Mouse (Mus musculus) testis, adult 2 months (tissue): ENCODE data around the gene Heatr6. TPM values are rescaled to one million over a fixed set of nuclear protein-coding genes. Genes with fewer than 3 reads are reported as not detected.

ENCODE experiments used
- H3K27ac ChIP-seq: fragments of 200-500 bp; 2 replicates; pipeline ENCODE4 v1.5.1; 2012; ENCODE audit warnings: low read depth, low read length; ENCODE audit not compliant: control insufficient read depth, insufficient read depth
- H3K27me3 ChIP-seq: fragments of 200-500 bp; 2 replicates; pipeline ENCODE4 v1.6.1; 2012; ENCODE audit warnings: mild to moderate bottlenecking, low read length, moderate library complexity; ENCODE audit not compliant: control insufficient read depth, insufficient read depth
- H3K36me3 ChIP-seq: fragments of 200-500 bp; 2 replicates; pipeline ENCODE4 v1.6.1; 2012; ENCODE audit warnings: mild to moderate bottlenecking, low read length; ENCODE audit not compliant: control insufficient read depth, insufficient read depth
- H3K4me1 ChIP-seq: fragments of 200-500 bp; 2 replicates; pipeline ENCODE4 v1.6.1; 2012; ENCODE audit warnings: low read length; ENCODE audit not compliant: control insufficient read depth, insufficient read depth
- H3K4me3 ChIP-seq: fragments of 200-500 bp; 2 replicates; pipeline ENCODE4 v1.5.1; 2012; ENCODE audit warnings: low read depth, mild to moderate bottlenecking, low read length, moderate library complexity, mixed read lengths; ENCODE audit not compliant: control insufficient read depth
- CTCF ChIP-seq: fragments of 200-500 bp; IDR thresholded peaks from 2 replicates; pipeline ENCODE4 v1.5.1; 2012; ENCODE audit warnings: low read depth, mild to moderate bottlenecking, inconsistent platforms, low read length, moderate library complexity; ENCODE audit not compliant: control insufficient read depth, insufficient read depth, insufficient replicate concordance
- POLR2A ChIP-seq: fragments of 200-500 bp; IDR thresholded peaks from 2 replicates; pipeline ENCODE4 v1.6.1; 2012; ENCODE audit warnings: low read depth, mild to moderate bottlenecking, inconsistent platforms, low read length, moderate library complexity; ENCODE audit not compliant: control insufficient read depth
- polyA plus RNA-seq: library from polyadenylated mRNA; depleted of rRNA; stranded (reverse); fragments of >200 nt; gene quantifications from 2 replicates; pipeline ENCODE4 v1.2.3, GENCODE M21; 2012

Heatr6 gene
- polyA plus RNA-seq, 1 experiment: 6.1 TPM

DNA sequence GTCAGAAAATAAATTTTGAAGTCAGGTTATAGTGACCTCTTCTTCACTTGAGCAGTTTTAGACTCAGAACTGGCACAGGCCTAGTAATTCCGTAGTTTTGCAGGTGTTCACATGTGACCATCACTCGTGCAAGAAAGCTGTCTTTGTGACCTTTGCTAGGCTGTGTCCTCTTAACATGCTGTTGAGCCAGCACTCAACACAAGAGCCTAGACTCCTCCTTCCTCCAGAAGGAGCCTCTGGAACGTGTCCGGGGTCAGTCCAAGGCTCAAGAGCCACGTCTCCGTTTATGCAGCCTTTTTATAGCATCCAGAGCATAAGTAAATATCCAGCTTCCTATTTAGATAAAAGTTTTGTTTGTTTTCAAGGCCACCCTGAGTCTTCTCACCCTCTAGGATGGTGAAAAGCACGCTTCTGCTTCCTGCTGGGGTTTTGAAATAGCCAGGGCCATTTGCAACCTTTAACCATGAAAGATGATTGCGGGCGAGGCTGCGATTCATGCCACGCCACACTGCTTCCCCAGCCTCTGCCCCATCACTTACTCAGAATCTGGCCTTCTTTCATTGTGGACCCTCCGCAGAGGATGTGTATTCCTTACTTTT is 38.9 kb downstream of the Heatr6 start:
- TF ChIP-seq CTCF (no peak), POLR2A (no peak)
- Histone ChIP-seq H3K4me1 (no peaks in the 10 kb centered on the region), H3K36me3 (no peaks in the 10 kb centered on the region), H3K4me3 (no peak overlapping the region), H3K27ac (no peak overlapping the region), H3K27me3 (no peaks in the 10 kb centered on the region)

DNA sequence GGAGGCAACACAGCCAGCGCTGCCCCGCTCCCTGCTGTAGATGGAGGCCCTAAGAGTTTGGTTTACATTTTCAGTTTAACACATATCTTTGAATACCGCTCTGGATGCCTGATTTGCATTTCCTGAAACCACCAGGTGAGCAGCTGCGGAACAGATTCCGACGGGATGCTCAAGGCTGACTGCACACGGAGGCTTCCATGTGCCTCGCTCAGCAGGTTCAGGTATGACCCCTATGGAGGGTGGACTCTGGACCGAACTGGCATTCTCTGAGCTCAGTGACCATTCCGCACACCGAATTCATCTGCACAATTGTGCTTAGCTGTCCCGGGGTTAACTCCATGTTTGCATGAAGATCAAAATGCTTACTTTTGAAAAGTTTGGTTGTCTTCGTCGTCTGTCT is 39.8 kb downstream of the Heatr6 start:
- no peak overlapping the region for H3K4me3 ChIP-seq
- H3K4me1 ChIP-seq: no peaks in the 10 kb centered on the region
- no peak for TF ChIP-seq POLR2A
- no peak for TF ChIP-seq CTCF
- H3K36me3 ChIP-seq: no peaks in the 10 kb centered on the region
- H3K27ac ChIP-seq: no peak overlapping the region
- no peaks in the 10 kb centered on the region for H3K27me3 ChIP-seq

DNA sequence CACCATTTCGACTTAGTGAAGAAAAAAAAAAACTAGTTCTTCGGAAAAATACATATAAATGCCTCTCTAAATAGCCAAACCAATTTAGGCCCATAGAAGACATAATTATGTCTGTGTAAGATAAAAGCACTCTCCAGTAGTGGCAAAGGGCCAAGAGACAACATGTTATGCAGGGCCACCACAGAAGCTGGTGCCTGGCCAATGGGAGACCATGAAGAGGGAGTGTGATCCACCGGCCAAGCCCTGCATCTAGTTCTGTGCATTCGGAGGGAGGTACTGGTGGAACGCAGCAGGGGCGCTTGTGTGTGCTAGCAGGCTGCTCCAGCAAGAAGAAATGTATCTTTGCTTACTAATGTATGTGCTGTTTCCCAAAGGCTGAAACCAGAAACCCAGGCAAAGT is 42.6 kb downstream of the Heatr6 start:
- H3K4me1 ChIP-seq: peaks cover 3% of the 10 kb centered on the region
- H3K36me3 ChIP-seq: no peaks in the 10 kb centered on the region
- H3K27ac ChIP-seq: no peak overlapping the region
- H3K27me3 ChIP-seq: no peaks in the 10 kb centered on the region
- no peak overlapping the region for H3K4me3 ChIP-seq
- no peak for TF ChIP-seq POLR2A
- TF ChIP-seq CTCF: no peak

DNA sequence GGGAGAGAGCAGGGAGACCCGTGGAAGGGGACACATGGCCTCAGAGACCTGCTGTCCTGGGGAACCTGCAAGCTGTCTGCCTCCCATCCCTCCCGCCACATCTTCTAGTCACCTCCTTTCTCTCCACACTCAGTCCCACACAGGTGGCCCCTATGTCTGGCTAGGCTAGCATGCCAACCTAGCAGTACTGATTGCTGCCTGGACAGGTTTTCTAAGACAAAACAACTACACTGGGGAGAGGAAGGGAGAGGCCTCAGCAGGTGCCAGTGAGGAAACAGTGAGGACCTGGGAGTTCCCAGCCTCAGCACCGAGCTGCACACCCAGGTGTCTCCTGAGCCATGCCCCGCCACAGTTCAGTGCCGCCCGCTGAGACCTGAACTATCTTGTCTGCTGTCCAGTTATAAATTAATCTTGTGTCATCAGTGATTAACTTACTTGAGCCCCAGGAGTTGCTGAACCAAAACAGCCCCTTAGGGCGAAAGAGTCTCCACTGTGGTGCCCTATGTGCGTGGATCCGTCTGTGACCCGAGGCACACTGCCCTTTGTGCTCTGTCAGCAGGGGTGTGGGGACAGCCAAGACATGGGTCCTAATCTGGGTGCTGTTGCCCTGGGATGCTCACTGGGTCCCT is 43.6 kb downstream of the Heatr6 start:
- Histone ChIP-seq H3K27me3 (no peaks in the 10 kb centered on the region), H3K4me3 (no peak overlapping the region), H3K27ac (no peak overlapping the region), H3K4me1 (peaks cover 3% of the 10 kb centered on the region), H3K36me3 (no peaks in the 10 kb centered on the region)
- TF ChIP-seq POLR2A (no peak), CTCF (no peak)

DNA sequence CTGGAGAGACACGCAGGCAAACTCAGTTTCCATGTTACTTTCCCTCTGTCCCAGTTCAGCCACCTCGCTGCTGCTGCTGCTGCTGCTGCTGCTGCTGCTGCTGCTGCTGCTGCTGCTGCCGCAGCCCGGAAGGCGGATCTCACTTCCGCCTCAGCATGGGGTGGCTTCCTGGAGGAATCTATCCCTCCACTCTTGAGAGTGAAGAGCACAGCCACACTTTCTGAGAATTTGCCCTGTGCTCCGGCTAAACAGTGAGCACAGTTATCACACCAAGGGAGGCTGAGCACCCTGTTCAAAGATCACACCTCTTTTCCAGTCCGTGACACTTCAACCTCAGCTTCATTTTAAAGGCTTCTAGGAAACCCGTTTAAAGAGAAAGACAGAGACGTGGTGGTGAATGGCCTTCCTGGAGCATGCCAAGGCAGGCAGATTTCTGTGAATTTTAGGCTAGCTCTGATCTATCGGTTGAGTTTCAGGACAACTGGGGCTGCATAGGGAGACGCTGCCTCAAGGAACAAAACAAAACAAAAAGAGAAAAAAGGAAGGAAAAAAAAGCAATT is 46.5 kb downstream of the Heatr6 start:
- H3K4me3 ChIP-seq: peak overlapping the region; percentile 72
- H3K27ac ChIP-seq: no peak overlapping the region
- peaks cover 9% of the 10 kb centered on the region for H3K4me1 ChIP-seq
- TF ChIP-seq POLR2A (no peak), CTCF (no peak)
- no peaks in the 10 kb centered on the region for H3K27me3 ChIP-seq
- H3K36me3 ChIP-seq: no peaks in the 10 kb centered on the region

DNA sequence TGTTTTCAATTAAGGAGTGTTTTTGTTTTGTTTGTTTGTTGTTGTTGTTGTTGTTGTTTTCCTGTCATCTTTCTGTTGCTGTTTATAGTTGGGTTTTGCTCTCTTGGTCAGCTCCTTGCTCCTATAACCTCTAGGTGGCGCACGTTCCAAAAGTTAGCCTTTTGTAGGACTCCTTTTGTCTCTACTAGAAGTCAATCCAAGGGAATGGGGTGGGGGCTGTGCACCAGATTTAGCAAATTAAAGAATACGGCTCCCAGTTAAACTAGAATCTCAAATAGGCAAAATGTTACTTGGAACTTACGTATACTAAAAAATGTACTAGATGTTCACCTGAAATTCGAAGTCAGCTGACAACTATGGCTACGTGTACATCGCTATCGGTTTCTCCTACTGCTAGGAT is 48.7 kb downstream of the Heatr6 start:
- Histone ChIP-seq H3K27ac (no peak overlapping the region), H3K4me3 (no peak overlapping the region), H3K4me1 (peaks cover 9% of the 10 kb centered on the region), H3K36me3 (no peaks in the 10 kb centered on the region), H3K27me3 (no peaks in the 10 kb centered on the region)
- no peak for TF ChIP-seq CTCF
- TF ChIP-seq POLR2A: no peak

DNA sequence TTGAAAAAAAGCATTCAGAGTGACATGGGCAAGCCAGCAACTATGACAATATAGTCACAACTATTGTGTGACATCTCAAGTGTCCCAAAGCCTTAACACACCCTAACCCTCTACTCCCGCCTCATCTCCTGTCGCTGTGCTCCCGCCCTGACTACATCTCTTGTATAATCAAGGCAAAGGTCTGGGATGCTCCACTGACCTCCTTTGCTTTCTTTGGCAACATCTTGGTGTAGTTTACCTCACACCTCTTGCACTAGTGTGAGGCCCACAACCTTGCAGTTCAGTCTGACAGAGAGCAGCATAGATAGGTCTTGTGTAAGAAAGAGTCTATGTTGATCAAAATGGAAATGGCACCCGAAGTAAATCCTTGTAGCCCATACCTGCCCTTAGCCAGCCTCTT is 49.1 kb downstream of the Heatr6 start:
- H3K4me3 ChIP-seq: no peak overlapping the region
- peaks cover 9% of the 10 kb centered on the region for H3K4me1 ChIP-seq
- no peaks in the 10 kb centered on the region for H3K36me3 ChIP-seq
- TF ChIP-seq POLR2A (no peak), CTCF (no peak)
- H3K27me3 ChIP-seq: no peaks in the 10 kb centered on the region
- no peak overlapping the region for H3K27ac ChIP-seq

DNA sequence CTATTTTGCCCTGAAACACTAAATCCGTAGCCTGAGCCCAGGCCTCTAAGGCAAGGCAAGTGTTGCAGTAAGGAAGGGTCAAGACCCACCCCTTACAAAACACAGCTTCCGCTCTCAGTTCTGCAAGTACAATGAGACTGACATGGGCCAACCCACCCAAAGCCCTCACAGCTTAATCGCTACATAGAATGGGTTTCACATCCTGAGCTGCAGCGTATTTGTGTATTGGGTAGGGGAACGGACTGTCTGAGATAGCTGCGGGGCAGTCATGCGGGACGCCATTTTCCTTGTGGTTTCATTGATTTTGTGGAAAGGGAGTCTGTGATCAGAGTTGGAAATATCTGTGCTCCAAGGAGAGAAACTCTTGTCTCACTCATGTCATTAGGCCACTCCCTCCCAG is 56.9 kb downstream of the Heatr6 start:
- Histone ChIP-seq H3K36me3 (no peaks in the 10 kb centered on the region), H3K4me3 (no peak overlapping the region), H3K4me1 (no peaks in the 10 kb centered on the region), H3K27ac (no peak overlapping the region), H3K27me3 (no peaks in the 10 kb centered on the region)
- TF ChIP-seq CTCF (no peak), POLR2A (no peak)
